Mouse (Mus musculus) forebrain, postnatal 0 days (tissue): ENCODE measurements around the gene Tex46. TPM values are rescaled to one million over a fixed set of nuclear protein-coding genes. Genes with fewer than 3 reads are reported as not detected.

ENCODE experiments used
- ATAC-seq: fragments of 200-750 bp; cut with Nextera tagmentation; 2 replicates; pipeline ENCODE4 v1.8.0; 2017; ENCODE audit warnings: mild to moderate bottlenecking, moderate library complexity
- DNase-seq: peaks from one replicate; pipeline ENCODE4 v3.0.0-alpha.2; 2015
- H3K27ac ChIP-seq: fragments of 300-500 bp; sonication (generic); 2 replicates; pipeline ENCODE4 v1.5.1; 2014; ENCODE audit warnings: low read depth, mild to moderate bottlenecking, antibody characterized with exemption, low read length, moderate library complexity, mixed read lengths
- H3K27me3 ChIP-seq: fragments of 300-500 bp; sonication (generic); 2 replicates; pipeline ENCODE4 v1.6.1; 2014; ENCODE audit warnings: mild to moderate bottlenecking, low read length, mixed read lengths; ENCODE audit not compliant: insufficient read depth
- H3K36me3 ChIP-seq: fragments of 300-500 bp; sonication (generic); 2 replicates; pipeline ENCODE4 v1.6.1; 2014; ENCODE audit warnings: mild to moderate bottlenecking, moderate library complexity; ENCODE audit not compliant: insufficient read depth
- H3K4me1 ChIP-seq: fragments of 300-500 bp; sonication (generic); 2 replicates; pipeline ENCODE4 v1.6.1; 2014; ENCODE audit warnings: antibody characterized with exemption; ENCODE audit not compliant: insufficient read depth
- H3K4me2 ChIP-seq: fragments of 300-500 bp; sonication (generic); 2 replicates; pipeline ENCODE4 v1.6.1; 2014; ENCODE audit warnings: low read depth, mild to moderate bottlenecking, moderate library complexity
- H3K4me3 ChIP-seq: fragments of 300-500 bp; sonication (generic); 2 replicates; pipeline ENCODE4 v1.5.1; 2014; ENCODE audit warnings: low read depth, low read length, mixed read lengths
- H3K9ac ChIP-seq: fragments of 300-500 bp; sonication (generic); 2 replicates; pipeline ENCODE4 v1.6.1; 2014; ENCODE audit warnings: mild to moderate bottlenecking
- H3K9me3 ChIP-seq: fragments of 300-500 bp; sonication (generic); 2 replicates; pipeline ENCODE4 v1.6.1; 2016; ENCODE audit warnings: low read length
- CTCF ChIP-seq: sonication (generic); IDR thresholded peaks from 2 replicates; pipeline ENCODE4 v1.5.1; 2016; ENCODE audit warnings: antibody characterized with exemption, control low read depth, low read depth
- WGBS: fragments of 180-500 bp; shearing (Covaris S2); extraction: QIAGEN DNeasy Blood & Tissue Kit; methylation state at CpG from one replicate; pipeline ENCODE4 v1.1.7; 2014; 5-methylcytosine and 5-hydroxymethylcytosine counted together
- polyA plus RNA-seq: library from polyadenylated mRNA; unstranded; fragments of >200 nt; fragmentation: Nextera tagmentation; extraction: Ambion mirVana; gene quantifications from 2 replicates; pipeline ENCODE4 v1.2.1, GENCODE M21; 2015
- total RNA-seq: library from RNA; depleted of rRNA; stranded (reverse); fragments of >200 nt; gene quantifications from 2 replicates; pipeline ENCODE4 v1.2.3, GENCODE M21; 2014

Tex46 gene
- total and polyA plus RNA-seq, 2 experiments from 2014 or later, result not detected

- 72% methylated on average over 6 of the region's 6 CpGs for WGBS
- Histone ChIP-seq H3K4me3 (no peak overlapping the region), H3K9ac (no peak overlapping the region), H3K27ac (no peak overlapping the region), H3K4me2 (no peak overlapping the region), H3K4me1 (no peaks in the 10 kb centered on the region), H3K36me3 (no peaks in the 10 kb centered on the region), H3K9me3 (no peaks in the 10 kb centered on the region), H3K27me3 (no peaks in the 10 kb centered on the region)
- DNase-seq (no peak), ATAC-seq (no peak)
- no peak for TF ChIP-seq CTCF
These were observed 16.4 kb downstream of the Tex46 start for GRCm38 (mm10) chr4:136626590-136626989.

GRCm38 (mm10) chr4:136631237-136631994, 21.2 kb downstream of the Tex46 start:
- H3K27me3 ChIP-seq, result no peaks in the 10 kb centered on the region
- peak; percentile 61 for ATAC-seq
- 63% methylated on average over 11 of the region's 11 CpGs for WGBS

GRCm38 (mm10) chr4:136635995-136636394, 25.8 kb downstream of the Tex46 start:
- Histone ChIP-seq H3K27me3 (no peaks in the 10 kb centered on the region), H3K9ac (no peak overlapping the region), H3K4me2 (no peak overlapping the region), H3K4me1 (no peaks in the 10 kb centered on the region), H3K36me3 (no peaks in the 10 kb centered on the region), H3K27ac (no peak overlapping the region), H3K4me3 (no peak overlapping the region), H3K9me3 (no peaks in the 10 kb centered on the region)
- ATAC-seq, result no peak
- TF ChIP-seq CTCF, result peak; percentile 28; the same call in 1 of the 2 replicates
- DNase-seq, result no peak

More at GRCm38 (mm10) chr4:136631237-136631994, 21.2 kb downstream of the Tex46 start:
- Histone ChIP-seq H3K9me3 (no peaks in the 10 kb centered on the region), H3K4me1 (no peaks in the 10 kb centered on the region), H3K4me3 (no peak overlapping the region), H3K27ac (no peak overlapping the region), H3K4me2 (no peak overlapping the region), H3K36me3 (no peaks in the 10 kb centered on the region), H3K9ac (no peak overlapping the region)
- TF ChIP-seq CTCF, result no peak
- DNase-seq, result peak; percentile 50

- H3K27me3 ChIP-seq, result no peaks in the 10 kb centered on the region
- DNase-seq (no peak), ATAC-seq (no peak)
- no peaks in the 10 kb centered on the region for H3K4me1 ChIP-seq
- H3K27ac ChIP-seq, result no peak overlapping the region
- H3K9me3 ChIP-seq, result no peaks in the 10 kb centered on the region
- TF ChIP-seq CTCF, result no peak
- WGBS, result 64% methylated on average over 5 of the region's 5 CpGs
- H3K36me3 ChIP-seq, result no peaks in the 10 kb centered on the region
- H3K4me3 ChIP-seq, result no peak overlapping the region
- H3K4me2 ChIP-seq, result no peak overlapping the region
- H3K9ac ChIP-seq, result no peak overlapping the region
These were observed 26.3 kb downstream of the Tex46 start for GRCm38 (mm10) chr4:136636511-136636910.

GRCm38 (mm10) chr4:136636983-136637562, 26.8 kb downstream of the Tex46 start:
- Histone ChIP-seq H3K36me3 (no peaks in the 10 kb centered on the region), H3K27me3 (no peaks in the 10 kb centered on the region), H3K4me3 (peak overlapping the region; percentile 46), H3K4me2 (peak overlapping the region; percentile 71), H3K9ac (peak overlapping the region; percentile 74), H3K9me3 (no peaks in the 10 kb centered on the region), H3K4me1 (no peaks in the 10 kb centered on the region), H3K27ac (peak overlapping the region; percentile 78)
- whole genome bisulfite sequencing, result 16% methylated on average over 37 of the region's 37 CpGs
- DNase-seq (no peak), ATAC-seq (peak; percentile 32)
- TF ChIP-seq CTCF, result no peak

GRCm38 (mm10) chr4:136637563-136638229, 27.5 kb downstream of the Tex46 start:
- Histone ChIP-seq H3K27ac (peak overlapping the region; percentile 78), H3K4me3 (peak overlapping the region; percentile 46), H3K4me2 (peak overlapping the region; percentile 71), H3K4me1 (no peaks in the 10 kb centered on the region), H3K36me3 (no peaks in the 10 kb centered on the region), H3K27me3 (no peaks in the 10 kb centered on the region), H3K9me3 (no peaks in the 10 kb centered on the region), H3K9ac (peak overlapping the region; percentile 74)
- no peak for TF ChIP-seq CTCF
- DNase-seq (peak; percentile 96), ATAC-seq (peak; percentile 85)
- 2% methylated on average over 75 of the region's 76 CpGs for WGBS
